Mouse (Mus musculus): ENCODE data around the gene Sgsm3. TPM values are rescaled to one million over a fixed set of nuclear protein-coding genes. Genes with fewer than 3 reads are reported as not detected.

Sgsm3 gene
- polyA plus RNA-seq, 1 experiment from 2014 or later = 31.1 TPM

GRCm38 (mm10) chr15:80994959-80995358 is 17.4 kb downstream of the Sgsm3 start:
- no peak overlapping the region for H3K4me3 ChIP-seq (ENCODE audit: low read depth, low read length)
- no peaks in the 10 kb centered on the region for H3K9me3 ChIP-seq (ENCODE audit: control insufficient read depth, low read length)
- H3K36me3 ChIP-seq (ENCODE audit: control insufficient read depth, insufficient read depth, low read length) = no peaks in the 10 kb centered on the region
- no peak overlapping the region for H3K4me2 ChIP-seq (ENCODE audit: low read depth, low read length, severe bottlenecking)
- DNase-seq (ENCODE audit: low spot score) (no peak), ATAC-seq (replicated peaks; ENCODE audit: low FRiP score) (no peak)
- no peaks in the 10 kb centered on the region for H3K4me1 ChIP-seq (replicated peaks; ENCODE audit: control insufficient read depth, insufficient read depth, low read length)
- no peaks in the 10 kb centered on the region for H3K27me3 ChIP-seq (ENCODE audit: control insufficient read depth, insufficient read depth, low read length)
- no peak overlapping the region for H3K9ac ChIP-seq (ENCODE audit: low read length)
- no peak overlapping the region for H3K27ac ChIP-seq (ENCODE audit: low read depth, low read length)
- 94% methylated on average over 5 of the region's 5 CpGs for WGBS

GRCm38 (mm10) chr15:80996090-80996835 is 18.7 kb downstream of the Sgsm3 start:
- no peak overlapping the region for H3K4me2 ChIP-seq (ENCODE audit: low read depth, low read length, severe bottlenecking)
- 77% methylated on average over 6 of the region's 6 CpGs for WGBS
- no peak overlapping the region for H3K4me3 ChIP-seq (ENCODE audit: low read depth, low read length)
- H3K36me3 ChIP-seq (ENCODE audit: control insufficient read depth, insufficient read depth, low read length) = no peaks in the 10 kb centered on the region
- H3K27ac ChIP-seq (ENCODE audit: low read depth, low read length) = no peak overlapping the region
- no peaks in the 10 kb centered on the region for H3K4me1 ChIP-seq (replicated peaks; ENCODE audit: control insufficient read depth, insufficient read depth, low read length)
- ATAC-seq (replicated peaks; ENCODE audit: low FRiP score) (no peak), DNase-seq (ENCODE audit: low spot score) (no peak)
- no peaks in the 10 kb centered on the region for H3K27me3 ChIP-seq (ENCODE audit: control insufficient read depth, insufficient read depth, low read length)
- H3K9me3 ChIP-seq (ENCODE audit: control insufficient read depth, low read length) = no peaks in the 10 kb centered on the region
- no peak overlapping the region for H3K9ac ChIP-seq (ENCODE audit: low read length)

DNA sequence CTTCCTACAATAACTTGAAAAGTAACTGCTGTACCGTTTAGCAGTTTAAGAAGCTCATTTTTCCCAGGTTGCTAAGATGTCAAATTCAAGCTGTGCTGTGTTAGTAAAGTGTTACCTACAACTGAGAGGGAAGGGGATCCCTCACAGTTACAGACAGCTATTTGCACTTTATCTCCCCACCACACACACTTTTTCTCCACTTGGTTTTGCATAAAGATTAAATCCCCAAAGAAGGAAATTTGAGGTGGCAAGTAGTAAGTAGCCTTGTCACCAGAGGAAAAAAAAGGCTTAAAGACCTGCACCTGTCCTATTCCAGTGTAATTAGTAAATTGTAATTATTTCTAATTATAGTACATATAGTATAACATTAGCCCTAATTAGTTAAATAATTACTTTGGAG is 19.5 kb downstream of the Sgsm3 start:
- Histone ChIP-seq H3K27ac (ENCODE audit: low read depth, low read length) (no peak overlapping the region), H3K27me3 (ENCODE audit: control insufficient read depth, insufficient read depth, low read length) (no peaks in the 10 kb centered on the region), H3K36me3 (ENCODE audit: control insufficient read depth, insufficient read depth, low read length) (no peaks in the 10 kb centered on the region), H3K4me1 (replicated peaks; ENCODE audit: control insufficient read depth, insufficient read depth, low read length) (no peaks in the 10 kb centered on the region), H3K9me3 (ENCODE audit: control insufficient read depth, low read length) (no peaks in the 10 kb centered on the region), H3K4me2 (ENCODE audit: low read depth, low read length, severe bottlenecking) (no peak overlapping the region), H3K4me3 (ENCODE audit: low read depth, low read length) (no peak overlapping the region), H3K9ac (ENCODE audit: low read length) (no peak overlapping the region)
- ATAC-seq (replicated peaks; ENCODE audit: low FRiP score) = no peak
- 67% methylated on average over 1 of the region's 1 CpGs for WGBS
- no peak for DNase-seq (ENCODE audit: low spot score)

GRCm38 (mm10) chr15:81000419-81001138 is 23.0 kb downstream of the Sgsm3 start:
- DNase-seq (ENCODE audit: low spot score) (no peak), ATAC-seq (replicated peaks; ENCODE audit: low FRiP score) (no peak)
- no peaks in the 10 kb centered on the region for H3K4me1 ChIP-seq (replicated peaks; ENCODE audit: control insufficient read depth, insufficient read depth, low read length)
- no peaks in the 10 kb centered on the region for H3K36me3 ChIP-seq (ENCODE audit: control insufficient read depth, insufficient read depth, low read length)
- no peaks in the 10 kb centered on the region for H3K9me3 ChIP-seq (ENCODE audit: control insufficient read depth, low read length)
- no peak overlapping the region for H3K9ac ChIP-seq (ENCODE audit: low read length)
- no peaks in the 10 kb centered on the region for H3K27me3 ChIP-seq (ENCODE audit: control insufficient read depth, insufficient read depth, low read length)
- no peak overlapping the region for H3K4me3 ChIP-seq (ENCODE audit: low read depth, low read length)
- no peak overlapping the region for H3K27ac ChIP-seq (ENCODE audit: low read depth, low read length)
- WGBS = 38% methylated on average over 3 of the region's 4 CpGs
- no peak overlapping the region for H3K4me2 ChIP-seq (ENCODE audit: low read depth, low read length, severe bottlenecking)

DNA sequence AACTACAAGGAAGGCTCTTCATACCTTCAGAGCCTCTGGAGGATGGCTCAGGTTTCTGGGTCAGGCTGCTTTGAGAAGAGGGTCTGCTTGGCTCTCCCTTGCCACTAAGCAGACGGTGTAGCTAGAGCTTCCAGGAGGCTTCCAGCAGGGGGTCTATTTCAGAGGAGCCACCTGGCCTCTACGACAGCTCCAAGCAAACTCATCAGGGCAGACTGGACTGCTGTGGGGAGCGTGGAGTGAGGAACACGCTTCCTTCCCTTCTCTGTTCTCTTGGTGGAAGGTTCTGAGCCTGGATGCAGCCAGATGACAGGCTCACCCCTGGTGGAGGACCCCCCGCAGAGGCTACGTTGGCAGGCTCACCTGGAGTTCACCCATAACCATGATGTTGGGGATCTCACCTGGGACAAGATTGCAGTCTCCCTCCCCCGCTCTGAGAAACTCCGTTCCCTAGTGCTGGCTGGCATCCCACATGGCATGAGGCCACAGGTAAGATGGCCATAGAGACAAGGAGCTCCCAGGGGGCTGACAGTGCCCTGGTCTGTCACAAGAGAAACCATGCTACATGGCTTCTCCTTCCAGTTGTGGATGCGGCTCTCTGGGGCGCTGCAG is 28.7 kb downstream of the Sgsm3 start:
- H3K27me3 ChIP-seq (ENCODE audit: control insufficient read depth, insufficient read depth, low read length) = no peaks in the 10 kb centered on the region
- 86% methylated on average over 10 of the region's 10 CpGs for WGBS

DNA sequence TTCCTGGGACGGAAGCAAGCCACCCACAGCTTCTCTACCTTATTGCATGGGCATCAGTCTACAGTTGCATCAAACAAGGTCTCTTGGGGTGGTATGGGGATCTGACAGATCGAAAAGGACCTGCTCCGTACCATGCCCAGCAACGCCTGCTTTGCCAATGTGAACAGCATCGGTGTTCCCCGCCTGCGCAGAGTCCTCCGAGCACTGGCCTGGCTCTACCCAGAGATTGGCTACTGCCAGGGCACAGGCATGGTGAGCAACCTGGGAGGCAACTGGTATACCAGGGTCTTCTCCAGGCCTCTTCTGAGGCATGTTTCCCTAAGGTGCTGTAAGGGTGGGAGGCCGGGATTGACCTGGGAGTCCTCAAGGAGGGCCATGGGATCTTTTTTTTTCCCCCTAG is 29.8 kb downstream of the Sgsm3 start:
- DNase-seq (ENCODE audit: low spot score) = no peak
- Histone ChIP-seq H3K27ac (ENCODE audit: low read depth, low read length) (no peak overlapping the region), H3K4me1 (replicated peaks; ENCODE audit: control insufficient read depth, insufficient read depth, low read length) (no peaks in the 10 kb centered on the region), H3K36me3 (ENCODE audit: control insufficient read depth, insufficient read depth, low read length) (no peaks in the 10 kb centered on the region), H3K9me3 (ENCODE audit: control insufficient read depth, low read length) (no peaks in the 10 kb centered on the region), H3K4me2 (ENCODE audit: low read depth, low read length, severe bottlenecking) (no peak overlapping the region), H3K4me3 (ENCODE audit: low read depth, low read length) (no peak overlapping the region), H3K9ac (ENCODE audit: low read length) (no peak overlapping the region), H3K27me3 (ENCODE audit: control insufficient read depth, insufficient read depth, low read length) (no peaks in the 10 kb centered on the region)
- no peak for ATAC-seq (replicated peaks; ENCODE audit: low FRiP score)
- WGBS = 95% methylated on average over 9 of the region's 9 CpGs

More for the DNA sequence above, 28.7 kb downstream of the Sgsm3 start:
- DNase-seq (ENCODE audit: low spot score) (no peak), ATAC-seq (replicated peaks; ENCODE audit: low FRiP score) (no peak)
- Histone ChIP-seq H3K4me1 (replicated peaks; ENCODE audit: control insufficient read depth, insufficient read depth, low read length) (no peaks in the 10 kb centered on the region), H3K27ac (ENCODE audit: low read depth, low read length) (no peak overlapping the region), H3K4me2 (ENCODE audit: low read depth, low read length, severe bottlenecking) (no peak overlapping the region), H3K9ac (ENCODE audit: low read length) (no peak overlapping the region), H3K4me3 (ENCODE audit: low read depth, low read length) (no peak overlapping the region), H3K36me3 (ENCODE audit: control insufficient read depth, insufficient read depth, low read length) (no peaks in the 10 kb centered on the region), H3K9me3 (ENCODE audit: control insufficient read depth, low read length) (no peaks in the 10 kb centered on the region)

DNA sequence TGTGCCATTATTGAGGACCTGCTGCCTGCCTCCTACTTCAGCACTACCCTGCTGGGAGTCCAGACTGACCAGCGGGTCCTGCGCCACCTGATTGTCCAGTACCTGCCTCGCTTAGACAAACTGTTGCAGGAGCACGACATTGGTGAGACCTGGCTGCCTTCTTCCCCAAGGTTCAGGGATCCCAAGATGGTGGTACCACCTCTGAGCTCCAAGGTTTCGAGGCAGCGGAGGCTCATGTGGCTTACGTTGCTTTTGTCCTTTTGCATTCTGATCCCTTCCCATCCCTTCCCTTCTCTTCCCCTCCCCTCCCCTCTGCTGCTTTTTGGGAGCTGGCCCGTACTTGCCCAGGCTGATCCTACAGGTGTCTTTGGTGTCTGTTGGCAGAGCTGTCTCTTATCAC is 30.3 kb downstream of the Sgsm3 start:
- WGBS = 90% methylated on average over 8 of the region's 8 CpGs
- no peak overlapping the region for H3K4me3 ChIP-seq (ENCODE audit: low read depth, low read length)
- H3K9ac ChIP-seq (ENCODE audit: low read length) = no peak overlapping the region
- no peaks in the 10 kb centered on the region for H3K36me3 ChIP-seq (ENCODE audit: control insufficient read depth, insufficient read depth, low read length)
- H3K27me3 ChIP-seq (ENCODE audit: control insufficient read depth, insufficient read depth, low read length) = no peaks in the 10 kb centered on the region
- H3K27ac ChIP-seq (ENCODE audit: low read depth, low read length) = no peak overlapping the region
- ATAC-seq (replicated peaks; ENCODE audit: low FRiP score) = no peak
- no peak for DNase-seq (ENCODE audit: low spot score)
- no peaks in the 10 kb centered on the region for H3K9me3 ChIP-seq (ENCODE audit: control insufficient read depth, low read length)
- H3K4me2 ChIP-seq (ENCODE audit: low read depth, low read length, severe bottlenecking) = no peak overlapping the region
- no peaks in the 10 kb centered on the region for H3K4me1 ChIP-seq (replicated peaks; ENCODE audit: control insufficient read depth, insufficient read depth, low read length)

DNA sequence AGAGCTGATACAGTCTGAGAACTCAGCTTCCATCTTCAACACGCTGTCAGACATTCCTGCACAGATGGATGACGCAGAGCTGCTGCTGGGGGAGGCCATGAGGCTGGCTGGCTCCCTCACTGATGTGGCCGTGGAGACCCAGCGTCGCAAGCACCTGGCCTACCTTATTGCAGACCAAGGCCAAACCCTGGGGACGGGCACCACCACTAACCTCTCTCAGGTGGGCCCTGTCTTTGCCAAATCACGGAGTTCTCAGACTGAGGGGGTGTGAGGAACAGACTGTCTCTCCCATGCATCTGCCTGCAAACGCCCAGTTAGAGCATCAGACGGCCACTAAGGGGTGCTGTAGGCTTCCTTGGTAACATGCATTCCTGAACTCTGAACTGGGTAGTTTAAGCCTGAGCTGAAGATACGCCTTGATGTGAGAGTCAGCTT is 31.1 kb downstream of the Sgsm3 start:
- Histone ChIP-seq H3K9ac (ENCODE audit: low read length) (no peak overlapping the region), H3K4me2 (ENCODE audit: low read depth, low read length, severe bottlenecking) (no peak overlapping the region), H3K4me3 (ENCODE audit: low read depth, low read length) (no peak overlapping the region), H3K27ac (ENCODE audit: low read depth, low read length) (no peak overlapping the region), H3K4me1 (replicated peaks; ENCODE audit: control insufficient read depth, insufficient read depth, low read length) (no peaks in the 10 kb centered on the region), H3K36me3 (ENCODE audit: control insufficient read depth, insufficient read depth, low read length) (peaks cover 4% of the 10 kb centered on the region; the same call in 1 of the 2 replicates), H3K9me3 (ENCODE audit: control insufficient read depth, low read length) (no peaks in the 10 kb centered on the region), H3K27me3 (ENCODE audit: control insufficient read depth, insufficient read depth, low read length) (no peaks in the 10 kb centered on the region)
- ATAC-seq (replicated peaks; ENCODE audit: low FRiP score) = no peak
- 59% methylated on average over 10 of the region's 10 CpGs for WGBS
- DNase-seq (ENCODE audit: low spot score) = no peak
